Mouse (Mus musculus): Measurements from ENCODE around the gene Krtap4-6. TPM values are rescaled to one million over a fixed set of nuclear protein-coding genes. Genes with fewer than 3 reads are reported as not detected.
"Not testable (repeated sequence)": the region's sequence is repeated elsewhere in the genome, so short reads cannot be mapped to it uniquely, and the experiment has no call there.

The Krtap4-6 gene
- not detected for total RNA-seq (2021)
- long read RNA-seq, experiment 1, result 0 reads
- long read RNA-seq, experiment 2, result 0 reads

DNA sequence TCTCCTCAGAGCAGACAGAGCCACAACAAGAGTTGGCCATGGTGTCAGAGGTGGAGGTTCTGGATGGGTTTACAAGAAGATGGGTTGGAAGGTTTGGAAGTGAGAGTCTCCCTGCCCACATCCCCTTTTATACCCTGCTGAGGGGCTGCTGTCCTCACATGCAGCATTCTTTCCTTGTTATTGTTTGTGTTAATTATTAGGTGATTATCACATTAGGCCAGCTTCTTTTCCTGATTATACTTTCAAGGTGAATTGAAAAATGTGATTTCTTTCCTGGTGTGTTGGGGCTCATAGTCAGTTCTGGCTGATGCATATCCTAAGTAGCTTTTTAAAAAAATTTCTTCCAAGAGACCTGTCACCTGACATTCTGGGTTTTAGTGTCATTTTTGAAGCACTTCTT lies at the start of gene Krtap4-6:
Gene Krtap4-6, minus strand, starts transcription at position 101 of the 400 bp plus-strand sequence.
- DNase-seq, result no peak

DNA sequence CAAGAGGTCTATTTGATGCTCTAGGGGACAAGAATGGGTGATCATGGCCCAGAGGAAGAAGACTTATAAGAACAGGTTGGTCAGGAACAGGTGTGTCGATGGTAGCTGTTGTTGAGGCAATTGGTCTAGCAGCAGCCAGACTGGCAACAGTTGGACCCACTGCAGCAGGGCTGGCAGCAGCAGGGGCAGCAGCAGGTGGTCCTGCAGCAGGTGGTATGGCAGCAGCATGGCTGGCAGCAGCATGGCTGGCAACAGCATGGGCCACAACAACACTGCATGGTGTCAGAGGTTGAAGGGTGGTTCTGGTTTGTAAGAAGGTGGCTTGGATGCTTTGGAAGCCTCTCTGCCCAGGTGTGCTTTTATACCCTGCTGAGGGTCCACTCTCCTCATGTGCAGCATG lies 24.7 kb upstream of the Krtap4-6 start, which contains the start of gene Gm14190:
Gene Gm14190, minus strand, starts transcription at position 278 of the 400 bp plus-strand sequence.
- no peak for DNase-seq

DNA sequence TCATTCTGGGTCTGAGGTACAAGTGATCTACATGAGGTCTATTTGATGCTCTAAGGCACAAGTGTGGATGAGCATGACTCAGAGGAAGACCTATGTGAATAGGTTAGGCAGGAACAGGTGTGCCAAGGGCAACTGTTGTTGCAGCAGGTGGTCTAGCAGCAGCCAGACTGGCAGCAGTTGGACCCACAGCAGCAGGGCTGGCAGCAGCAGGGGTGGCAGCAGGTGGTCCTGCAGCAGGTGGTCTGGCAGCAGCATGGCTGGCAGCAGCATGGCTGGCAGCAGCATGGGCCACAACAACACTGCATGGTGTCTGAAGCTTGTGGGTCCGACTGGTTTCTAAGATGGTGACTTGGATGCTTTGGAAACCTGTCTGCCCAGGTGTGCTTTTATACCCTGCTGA lies 19.5 kb upstream of the Krtap4-6 start:
- DNase-seq, result not testable (repeated sequence)

- no peak for DNase-seq
These were observed 17.7 kb upstream of the Krtap4-6 start for GRCm38 (mm10) chr11:99683481-99683880.

DNA sequence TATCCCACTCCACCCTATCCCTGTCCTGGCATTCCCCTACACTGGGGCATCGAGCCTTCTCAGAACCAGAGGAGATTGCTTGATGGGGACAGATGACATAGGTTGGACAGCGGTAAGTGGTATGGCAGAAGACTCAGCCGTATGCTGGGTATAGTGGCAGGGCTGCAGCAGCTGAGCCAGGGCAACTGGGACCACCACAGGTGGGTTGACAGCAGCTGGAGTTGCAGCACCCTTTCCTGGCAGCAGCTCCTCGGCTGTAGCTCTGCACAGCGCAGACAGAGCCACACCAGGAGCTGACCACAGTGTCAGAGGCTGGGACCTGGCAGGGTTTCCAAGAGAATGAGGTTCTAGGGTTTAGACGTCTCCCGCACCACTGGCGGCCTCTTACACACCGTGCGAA lies 3.0 kb downstream of the Krtap4-6 start:
- DNase-seq, result no peak

- no peak for DNase-seq
These were observed 6.5 kb downstream of the Krtap4-6 start for GRCm38 (mm10) chr11:99659256-99659655.

DNA sequence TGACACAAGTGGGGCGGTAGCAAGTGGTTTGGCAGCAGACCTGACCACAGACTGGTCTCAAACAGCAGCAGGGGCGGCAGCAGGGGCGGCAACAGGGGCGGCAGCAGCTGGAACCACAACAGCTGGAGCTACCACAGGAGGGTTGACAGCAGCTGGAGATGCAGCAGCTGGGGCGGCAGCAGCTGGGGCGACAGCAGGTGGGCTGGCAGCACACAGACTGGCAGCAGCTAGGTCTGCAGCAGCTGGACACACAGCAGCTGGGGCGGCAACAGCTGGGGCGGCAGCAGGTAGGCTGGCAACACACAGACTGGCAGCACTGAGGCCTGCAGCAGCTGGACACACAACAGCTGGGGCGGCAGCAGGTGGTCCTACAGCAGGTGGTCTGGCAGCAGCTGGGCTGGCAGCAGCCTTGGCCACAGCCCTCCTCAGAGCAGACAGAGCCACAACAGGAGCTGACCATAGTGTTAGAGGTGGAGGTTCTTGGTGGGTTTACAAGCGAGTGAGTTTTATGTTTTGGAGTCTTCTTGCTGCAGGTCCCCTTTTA lies 7.2 kb downstream of the Krtap4-6 start, which contains the start of gene Gm11563:
Gene Gm11563, minus strand, starts transcription at position 494 of the 544 bp plus-strand sequence.
- not testable (repeated sequence) for DNase-seq

DNA sequence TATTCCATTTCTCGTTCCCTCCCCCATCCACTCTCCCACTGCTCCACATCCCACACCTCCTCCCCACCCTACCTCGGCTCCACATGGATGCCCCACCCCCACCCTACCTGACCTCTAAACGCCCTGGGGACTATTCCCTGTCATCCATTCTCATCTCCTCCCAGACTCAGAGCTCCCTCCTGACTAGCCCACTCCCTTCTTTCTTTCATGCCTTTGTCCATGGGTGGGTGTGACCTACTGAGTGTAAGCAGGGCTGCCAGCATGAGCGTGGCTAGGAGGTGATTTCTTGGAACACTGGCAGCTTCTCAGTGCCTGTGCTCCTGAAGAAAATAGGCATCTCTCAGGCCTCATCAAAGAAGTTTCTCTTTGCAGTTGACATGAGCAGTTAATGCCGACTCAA lies 8.7 kb downstream of the Krtap4-6 start:
- DNase-seq, result no peak

GRCm38 (mm10) chr11:99650136-99650535 lies 15.6 kb downstream of the Krtap4-6 start, which contains the start of gene Gm11555:
Gene Gm11555 (minus strand): TSS chr11:99650236.
- DNase-seq, result no peak

DNA sequence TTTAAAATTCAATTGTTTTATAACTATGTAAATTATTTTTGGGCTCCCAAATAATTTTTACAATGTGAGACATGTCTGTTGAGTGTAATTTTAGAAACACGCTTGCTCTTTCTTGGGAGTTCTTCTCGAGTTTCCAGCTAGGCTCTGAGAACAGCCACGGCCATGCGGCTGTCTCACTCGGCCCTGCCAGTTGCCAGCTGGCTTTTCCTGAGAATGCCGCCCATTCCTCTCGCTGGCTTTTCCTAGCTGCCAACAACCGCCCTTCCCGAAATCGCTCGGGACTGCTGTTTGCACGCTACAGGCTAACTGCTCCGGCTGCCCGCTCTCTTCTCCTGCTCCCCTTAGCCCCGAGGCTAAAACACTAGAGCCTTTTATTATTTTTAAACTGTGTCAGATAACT lies 19.3 kb downstream of the Krtap4-6 start:
- no peak for DNase-seq

DNA sequence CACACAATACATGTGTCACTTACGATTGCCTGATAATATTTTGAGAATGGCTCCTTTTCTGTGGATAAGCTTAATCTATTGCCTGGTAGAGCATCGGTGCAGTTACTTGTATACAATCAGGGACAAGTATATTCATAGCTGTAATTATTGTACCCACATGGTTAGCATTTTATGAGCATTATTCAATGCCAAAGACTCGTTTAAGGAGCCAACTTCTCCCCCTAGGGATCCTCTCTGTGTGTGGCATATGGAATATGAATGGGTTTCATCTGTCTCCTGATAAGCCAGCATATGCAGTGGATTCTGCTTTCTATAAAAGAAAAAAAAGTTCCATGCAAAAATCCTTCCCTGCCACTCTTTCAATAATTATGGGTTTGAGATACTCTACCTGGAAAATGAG lies 21.4 kb downstream of the Krtap4-6 start:
- no peak for DNase-seq

DNA sequence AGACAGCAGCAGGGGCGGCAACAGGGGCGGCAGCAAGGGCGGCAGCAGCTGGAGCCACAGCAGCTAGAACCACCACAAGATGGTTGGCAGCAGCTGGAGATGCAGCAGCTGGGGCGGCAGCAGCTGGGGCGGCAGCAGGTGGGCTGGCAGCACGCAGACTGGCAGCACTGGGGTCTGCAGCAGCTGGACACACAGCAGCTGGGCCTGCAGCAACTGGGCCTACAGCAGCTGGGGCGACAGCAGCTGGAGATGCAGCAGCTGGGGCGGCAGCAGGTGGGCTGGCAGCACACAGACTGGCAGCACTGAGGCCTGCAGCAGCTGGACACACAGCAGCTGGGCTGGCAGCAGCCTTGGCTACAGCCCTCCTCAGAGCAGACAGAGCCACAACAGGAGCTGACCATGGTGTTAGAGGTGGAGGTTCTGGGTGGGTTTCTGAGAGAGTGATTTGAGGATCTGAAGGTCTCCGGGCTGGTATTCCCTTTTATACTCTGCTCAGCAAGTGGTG lies 22.1 kb downstream of the Krtap4-6 start, which contains the start of gene Krtap4-7:
Gene Krtap4-7, minus strand, starts transcription at position 455 of the 505 bp plus-strand sequence.
- not testable (repeated sequence) for DNase-seq

DNA sequence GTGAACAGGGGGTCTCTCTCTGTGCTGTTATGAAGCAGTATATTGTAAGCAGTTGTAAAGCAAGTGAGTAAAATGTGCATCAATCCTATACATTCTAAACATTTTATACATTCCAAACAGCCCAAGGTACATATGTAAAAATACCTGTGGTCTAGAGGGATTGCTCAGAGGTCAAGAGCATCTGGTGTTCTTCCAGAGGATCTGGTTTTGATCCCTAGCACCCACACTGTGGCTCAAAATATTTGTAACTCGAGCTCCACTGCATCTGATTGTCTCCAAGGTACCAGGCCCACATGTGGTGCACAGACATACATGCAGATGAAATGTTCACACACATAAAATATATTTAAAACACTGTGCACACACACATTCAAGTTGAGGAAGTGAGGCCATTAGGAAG lies 24.8 kb downstream of the Krtap4-6 start:
- DNase-seq, result no peak

- DNase-seq, result no peak
These were observed 28.7 kb downstream of the Krtap4-6 start for GRCm38 (mm10) chr11:99637086-99637485.

DNA sequence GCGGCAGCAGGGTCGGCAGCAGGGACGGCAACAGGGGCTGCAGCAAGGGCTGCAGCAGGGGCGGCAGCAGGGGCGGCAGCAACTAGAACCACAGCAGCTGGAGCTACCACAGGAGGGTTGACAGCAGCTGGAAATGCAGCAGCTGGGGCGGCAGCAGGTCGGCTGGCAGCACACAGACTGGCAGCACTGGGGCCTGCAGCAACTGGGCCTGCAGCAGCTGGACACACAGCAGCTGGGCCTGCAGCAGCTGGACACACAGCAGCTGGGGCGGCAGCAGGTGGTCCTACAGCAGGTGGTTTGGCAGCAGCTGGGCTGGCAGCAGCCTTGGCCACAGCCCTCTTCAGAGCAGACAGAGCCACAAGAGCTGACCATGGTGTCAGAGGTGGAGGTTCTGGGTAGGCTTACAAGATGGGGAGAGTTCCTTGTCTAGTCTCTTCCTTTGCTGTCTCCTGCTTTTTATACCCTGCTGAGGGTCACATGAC lies 31.1 kb downstream of the Krtap4-6 start, which contains the start of gene Krtap4-2:
Gene Krtap4-2, minus strand, starts transcription at position 432 of the 482 bp plus-strand sequence.
- DNase-seq, result no peak

GRCm38 (mm10) chr11:99633293-99633692 lies 32.5 kb downstream of the Krtap4-6 start:
- DNase-seq, result no peak

DNA sequence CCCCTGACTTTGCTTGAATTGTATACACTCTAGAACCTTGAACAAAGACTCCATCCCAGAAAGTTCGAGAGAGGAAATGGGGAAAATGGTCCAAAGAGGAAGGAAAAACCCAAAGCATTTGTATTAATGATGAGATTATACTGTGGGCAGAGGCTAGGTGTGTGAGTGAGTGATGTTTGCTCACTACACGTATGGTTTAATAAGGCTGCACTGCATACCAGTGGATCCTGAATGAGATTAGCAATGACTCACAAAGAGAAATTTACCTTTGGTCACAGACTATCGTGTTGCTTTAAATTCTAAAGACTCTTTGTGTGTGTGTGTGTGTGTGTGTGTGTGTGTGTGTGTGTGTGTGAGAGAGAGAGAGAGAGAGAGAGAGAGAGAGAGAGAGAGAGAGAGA lies 34.9 kb downstream of the Krtap4-6 start:
- DNase-seq, result no peak

DNA sequence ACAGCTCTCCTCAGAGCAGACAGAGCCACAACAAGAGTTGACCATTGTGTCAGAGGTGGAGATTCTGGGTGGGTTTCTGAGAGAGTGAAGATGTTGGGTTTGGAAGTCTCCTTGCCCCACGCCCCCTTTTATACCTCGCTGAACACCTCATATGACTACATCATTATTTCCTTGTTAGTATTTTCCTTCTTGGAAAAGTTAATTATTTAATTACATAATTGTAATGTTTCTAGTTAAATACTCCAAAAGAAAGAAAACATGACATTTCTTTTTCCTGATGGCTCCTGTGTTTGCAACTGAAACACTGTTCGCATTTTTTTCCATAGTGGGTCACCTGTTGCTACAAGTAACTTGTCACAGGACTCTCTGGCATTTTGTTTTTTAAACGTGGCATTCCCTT lies 37.6 kb downstream of the Krtap4-6 start, which contains the start of gene Krtap4-1:
Gene Krtap4-1, minus strand, starts transcription at position 101 of the 400 bp plus-strand sequence.
- no peak for DNase-seq

GRCm38 (mm10) chr11:99620335-99620734 lies 45.4 kb downstream of the Krtap4-6 start, which contains the start of gene Gm11562:
Gene Gm11562 (minus strand): TSS chr11:99620435.
- DNase-seq, result no peak

Data from heart, adult 18-20 months (tissue).